Mouse (Mus musculus): Measurements from ENCODE around the gene Mpnd. TPM values are rescaled to one million over a fixed set of nuclear protein-coding genes. Genes with fewer than 3 reads are reported as not detected.

The Mpnd gene
- 46.4 TPM for polyA plus RNA-seq (2014; fragmentation: Illumina TruSeq; extraction: RNeasy Lipid Tissue Mini Kit (QIAGEN cat#74804); ENCODE audit: insufficient read depth, low read depth, low replicate concordance)

GRCm38 (mm10) chr17:56005415-56006061 lies at the start of gene Mpnd, which contains the start of gene Stap2:
Gene Mpnd, plus strand, starts transcription at chr17:56005711.
Gene Stap2, minus strand, starts transcription at chr17:56005584.

DNA sequence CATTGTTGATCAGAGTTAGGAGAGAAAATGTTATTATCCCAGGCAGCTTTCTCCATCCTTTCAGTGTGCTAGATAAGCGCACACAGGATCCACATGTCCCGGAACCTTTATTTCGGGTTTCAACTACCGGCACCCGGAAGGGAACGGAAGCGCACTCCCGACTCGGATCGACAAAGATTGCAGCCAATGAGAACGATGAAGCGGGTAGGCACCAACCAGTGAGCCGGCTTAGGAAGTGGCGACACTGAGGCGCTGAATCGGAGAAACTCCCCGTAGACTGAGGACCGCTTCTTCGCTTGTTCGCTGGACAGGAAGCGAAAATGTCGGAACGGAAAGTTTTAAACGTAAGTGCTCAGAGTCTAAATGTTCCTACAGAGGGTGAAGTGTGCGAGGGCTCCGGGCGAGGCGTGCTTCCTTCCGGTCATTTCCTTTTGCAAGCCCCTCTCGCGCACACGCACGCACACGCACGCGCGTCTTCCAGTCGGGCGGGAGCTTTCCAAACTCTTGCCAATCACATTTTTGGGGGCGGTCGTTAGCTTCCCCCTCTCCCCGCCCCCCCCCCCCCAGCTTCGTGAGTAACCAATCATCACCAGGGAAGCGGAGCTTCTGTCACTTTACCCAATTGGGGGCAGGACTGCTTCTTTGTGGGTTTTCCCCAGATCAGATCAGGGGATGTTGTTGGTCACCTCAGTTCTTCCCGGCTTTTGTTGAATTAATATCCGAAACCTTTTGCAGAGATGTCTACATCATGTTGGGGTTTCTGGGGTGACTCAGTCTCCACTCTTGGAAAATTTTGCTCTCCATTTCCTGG lies 46.4 kb upstream of the Mpnd start, which contains the start of gene Yju2:
TSS of gene Yju2 (plus strand) at position 182 of the 811 bp plus-strand sequence.

GRCm38 (mm10) chr17:55969966-55970891 lies 35.3 kb upstream of the Mpnd start, which contains the start of gene Shd:
Gene Shd, plus strand, starts transcription at chr17:55970467.

DNA sequence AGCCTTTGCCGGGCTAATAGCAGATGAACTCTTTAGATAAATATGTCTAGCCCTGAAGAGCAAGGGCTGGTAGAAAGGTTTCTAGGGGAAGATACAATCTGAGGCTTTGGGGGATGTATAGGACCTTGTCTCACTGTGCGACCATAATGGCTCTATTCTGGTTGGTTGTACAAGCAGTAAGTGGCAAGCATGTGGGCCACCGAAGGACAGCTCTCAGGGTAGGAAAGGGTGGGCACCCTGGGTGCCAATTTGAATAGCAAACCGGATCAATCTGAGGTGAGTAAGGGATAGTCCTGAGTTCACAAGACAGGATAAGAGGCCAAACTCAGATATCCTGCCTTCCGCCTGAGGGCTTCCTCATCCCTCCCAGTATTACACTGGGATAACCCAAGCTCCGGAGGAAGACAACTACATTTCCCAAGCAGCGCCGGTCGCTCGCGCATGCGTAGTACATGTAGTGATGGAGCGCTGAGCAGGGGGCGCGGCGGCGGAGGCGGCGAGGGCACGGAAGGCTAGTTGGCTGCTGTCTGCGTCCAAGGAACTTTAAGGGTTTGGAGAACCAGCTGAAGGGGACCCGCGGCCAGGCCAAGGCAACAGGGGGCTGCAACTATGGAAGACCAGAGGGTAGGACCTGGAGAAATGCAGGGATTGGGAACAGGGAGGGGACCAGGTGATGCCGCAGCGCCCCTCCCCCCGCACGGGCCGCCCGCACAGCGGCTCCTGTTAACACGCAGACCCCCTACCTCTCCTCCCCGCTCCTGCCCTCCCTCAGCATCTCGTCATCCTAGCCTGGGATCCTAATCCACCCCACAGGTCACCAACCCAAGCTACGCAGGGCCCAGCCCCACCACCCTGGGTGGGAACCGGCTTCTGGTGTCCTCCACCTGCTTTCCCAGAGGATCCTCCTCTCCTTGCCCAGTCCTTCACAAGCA lies 19.2 kb upstream of the Mpnd start, which contains the start of gene Fsd1:
TSS of gene Fsd1 (plus strand) at position 480 of the 932 bp plus-strand sequence.

GRCm38 (mm10) chr17:56036176-56036900 lies 30.8 kb downstream of the Mpnd start, which contains the start of gene Sh3gl1:
Gene Sh3gl1, minus strand, starts transcription at chr17:56036635.

DNA sequence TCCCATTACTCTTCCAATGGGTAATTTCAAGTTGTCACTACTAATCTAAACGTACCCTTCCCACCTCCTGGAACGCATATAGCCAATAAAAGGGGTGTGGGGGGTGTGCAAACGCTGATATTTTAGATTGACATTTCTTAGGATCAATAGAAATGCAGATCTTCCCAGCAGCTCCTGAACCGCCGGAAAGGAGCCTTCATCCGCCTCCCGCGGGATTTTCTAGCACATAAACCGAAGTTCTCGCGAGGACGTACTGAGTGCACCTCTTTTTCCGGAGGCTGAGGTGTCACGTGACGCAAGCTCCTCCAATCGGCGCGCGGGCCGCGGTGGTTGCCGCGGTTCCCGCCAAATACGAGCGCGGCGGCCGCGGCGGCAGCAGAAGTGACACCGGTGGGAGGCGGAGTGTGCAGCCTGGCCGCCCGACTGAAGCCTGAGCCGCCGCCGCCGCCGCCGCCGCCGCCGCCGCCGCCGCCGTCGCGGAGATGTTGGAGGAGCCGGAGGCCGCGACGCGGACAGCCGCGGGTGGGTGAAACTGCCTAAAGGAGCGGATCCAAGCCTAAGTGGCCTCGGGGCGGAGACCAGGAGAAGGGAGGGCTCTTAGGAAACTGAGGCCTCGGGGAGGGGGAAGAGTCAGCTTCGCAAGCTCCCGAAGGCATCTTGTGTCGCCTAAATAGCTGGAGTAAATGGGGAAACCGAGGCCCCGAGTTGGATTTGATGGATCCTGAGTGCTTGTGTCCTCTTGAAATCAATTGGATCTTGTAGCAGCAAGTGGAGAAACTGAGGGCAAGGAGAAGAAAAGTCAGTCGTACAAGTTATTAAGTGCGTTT lies 34.7 kb downstream of the Mpnd start, which contains the start of gene Chaf1a:
TSS of gene Chaf1a (plus strand) at position 410 of the 827 bp plus-strand sequence.

Other genes with a start within 250 kb of the Mpnd start
- gene Zfp119a, start 126.8 kb upstream of the Mpnd start, polyA plus RNA-seq (2014; fragmentation: Illumina TruSeq; extraction: RNeasy Lipid Tissue Mini Kit (QIAGEN cat#74804); ENCODE audit: insufficient read depth, low read depth, low replicate concordance): 4.2 TPM
- 10.6 TPM for gene Zfp959, start 113.6 kb upstream of the Mpnd start, polyA plus RNA-seq (2014; fragmentation: Illumina TruSeq; extraction: RNeasy Lipid Tissue Mini Kit (QIAGEN cat#74804); ENCODE audit: insufficient read depth, low read depth, low replicate concordance)
- 6.3 TPM for gene Zfp119b, start 56.2 kb upstream of the Mpnd start, polyA plus RNA-seq (2014; fragmentation: Illumina TruSeq; extraction: RNeasy Lipid Tissue Mini Kit (QIAGEN cat#74804); ENCODE audit: insufficient read depth, low read depth, low replicate concordance)
- 3.7 TPM for gene Ebi3, start 53.1 kb upstream of the Mpnd start, polyA plus RNA-seq (2014; fragmentation: Illumina TruSeq; extraction: RNeasy Lipid Tissue Mini Kit (QIAGEN cat#74804); ENCODE audit: insufficient read depth, low read depth, low replicate concordance)
- gene Yju2, start 46.6 kb upstream of the Mpnd start, polyA plus RNA-seq (2014; fragmentation: Illumina TruSeq; extraction: RNeasy Lipid Tissue Mini Kit (QIAGEN cat#74804); ENCODE audit: insufficient read depth, low read depth, low replicate concordance): 11.8 TPM
- gene Shd, start 35.2 kb upstream of the Mpnd start, polyA plus RNA-seq (2014; fragmentation: Illumina TruSeq; extraction: RNeasy Lipid Tissue Mini Kit (QIAGEN cat#74804); ENCODE audit: insufficient read depth, low read depth, low replicate concordance): 0.27 TPM
- not detected for gene Fsd1, start 19.2 kb upstream of the Mpnd start, polyA plus RNA-seq (2014; fragmentation: Illumina TruSeq; extraction: RNeasy Lipid Tissue Mini Kit (QIAGEN cat#74804); ENCODE audit: insufficient read depth, low read depth, low replicate concordance)
- 24.8 TPM for gene Stap2, start 127 bp upstream of the Mpnd start, polyA plus RNA-seq (2014; fragmentation: Illumina TruSeq; extraction: RNeasy Lipid Tissue Mini Kit (QIAGEN cat#74804); ENCODE audit: insufficient read depth, low read depth, low replicate concordance)
- gene Sh3gl1, start 30.9 kb downstream of the Mpnd start, polyA plus RNA-seq (2014; fragmentation: Illumina TruSeq; extraction: RNeasy Lipid Tissue Mini Kit (QIAGEN cat#74804); ENCODE audit: insufficient read depth, low read depth, low replicate concordance): 29.8 TPM
- 1.4 TPM for gene Chaf1a, start 34.7 kb downstream of the Mpnd start, polyA plus RNA-seq (2014; fragmentation: Illumina TruSeq; extraction: RNeasy Lipid Tissue Mini Kit (QIAGEN cat#74804); ENCODE audit: insufficient read depth, low read depth, low replicate concordance)
- gene Ubxn6, start 69.3 kb downstream of the Mpnd start, polyA plus RNA-seq (2014; fragmentation: Illumina TruSeq; extraction: RNeasy Lipid Tissue Mini Kit (QIAGEN cat#74804); ENCODE audit: insufficient read depth, low read depth, low replicate concordance): 44.7 TPM
- 35.9 TPM for gene Hdgfl2, start 73.9 kb downstream of the Mpnd start, polyA plus RNA-seq (2014; fragmentation: Illumina TruSeq; extraction: RNeasy Lipid Tissue Mini Kit (QIAGEN cat#74804); ENCODE audit: insufficient read depth, low read depth, low replicate concordance)
- gene Plin4, start 104.1 kb downstream of the Mpnd start, polyA plus RNA-seq (2014; fragmentation: Illumina TruSeq; extraction: RNeasy Lipid Tissue Mini Kit (QIAGEN cat#74804); ENCODE audit: insufficient read depth, low read depth, low replicate concordance): 8.1 TPM
- 2.9 TPM for gene Plin5, start 111.9 kb downstream of the Mpnd start, polyA plus RNA-seq (2014; fragmentation: Illumina TruSeq; extraction: RNeasy Lipid Tissue Mini Kit (QIAGEN cat#74804); ENCODE audit: insufficient read depth, low read depth, low replicate concordance)
- gene Lrg1, start 116.3 kb downstream of the Mpnd start, polyA plus RNA-seq (2014; fragmentation: Illumina TruSeq; extraction: RNeasy Lipid Tissue Mini Kit (QIAGEN cat#74804); ENCODE audit: insufficient read depth, low read depth, low replicate concordance): 77.3 TPM
- gene Sema6b, start 134.6 kb downstream of the Mpnd start, polyA plus RNA-seq (2014; fragmentation: Illumina TruSeq; extraction: RNeasy Lipid Tissue Mini Kit (QIAGEN cat#74804); ENCODE audit: insufficient read depth, low read depth, low replicate concordance): 3.0 TPM
- gene Tnfaip8l1, start 156.8 kb downstream of the Mpnd start, polyA plus RNA-seq (2014; fragmentation: Illumina TruSeq; extraction: RNeasy Lipid Tissue Mini Kit (QIAGEN cat#74804); ENCODE audit: insufficient read depth, low read depth, low replicate concordance): 1.7 TPM
- 53.7 TPM for gene Mydgf, start 178.2 kb downstream of the Mpnd start, polyA plus RNA-seq (2014; fragmentation: Illumina TruSeq; extraction: RNeasy Lipid Tissue Mini Kit (QIAGEN cat#74804); ENCODE audit: insufficient read depth, low read depth, low replicate concordance)
- gene Dpp9, start 213.2 kb downstream of the Mpnd start, polyA plus RNA-seq (2014; fragmentation: Illumina TruSeq; extraction: RNeasy Lipid Tissue Mini Kit (QIAGEN cat#74804); ENCODE audit: insufficient read depth, low read depth, low replicate concordance): 16.6 TPM

Measured in lung, adult 10 weeks (tissue).